Mouse (Mus musculus) bone marrow, adult 2 months (tissue): Measurements from ENCODE around the gene Rbm39.

ENCODE experiments used
- CTCF ChIP-seq: fragments of 200-500 bp; IDR thresholded peaks from 2 replicates; pipeline ENCODE4 v1.5.1; 2011; ENCODE audit warnings: low read length, control low read depth; ENCODE audit not compliant: control insufficient read depth, insufficient read depth
- POLR2A ChIP-seq: fragments of 200-500 bp; IDR thresholded peaks from 2 replicates; pipeline ENCODE4 v1.6.1; 2011; ENCODE audit warnings: low read depth, mild to moderate bottlenecking, control low read depth, low read length, borderline replicate concordance; ENCODE audit not compliant: control insufficient read depth

GRCm38 (mm10) chr2:156177079-156177478, 3.0 kb downstream of the Rbm39 start:
- no peak for TF ChIP-seq CTCF
- TF ChIP-seq POLR2A: no peak
